Mouse (Mus musculus): ENCODE data around the gene Noa1.

Noa1 gene

GRCm38 (mm10) chr5:77309924-77310772 is at the start of gene Noa1, which contains the start of gene Polr2b:
Gene Noa1 (minus strand): TSS chr5:77310084.
Gene Polr2b (plus strand): TSS chr5:77310147.
- DNase-seq, result peak; percentile 99

GRCm38 (mm10) chr5:77358347-77358746 is 48.5 kb upstream of the Noa1 start:
- peak; percentile 67 for DNase-seq

GRCm38 (mm10) chr5:77357405-77358149 is 47.7 kb upstream of the Noa1 start:
- DNase-seq, result peak; percentile 80

GRCm38 (mm10) chr5:77355307-77356265 is 45.7 kb upstream of the Noa1 start:
- DNase-seq, result no peak

GRCm38 (mm10) chr5:77354361-77354787 is 44.5 kb upstream of the Noa1 start:
- peak; percentile 90 for DNase-seq

GRCm38 (mm10) chr5:77351691-77352090 is 41.8 kb upstream of the Noa1 start:
- DNase-seq, result no peak

- no peak for DNase-seq
These were observed 40.2 kb upstream of the Noa1 start for GRCm38 (mm10) chr5:77349971-77350658.

GRCm38 (mm10) chr5:77348901-77349300 is 39.0 kb upstream of the Noa1 start:
- no peak for DNase-seq

GRCm38 (mm10) chr5:77340033-77340432 is 30.1 kb upstream of the Noa1 start:
- DNase-seq, result no peak

- no peak for DNase-seq
These were observed 20.3 kb upstream of the Noa1 start for GRCm38 (mm10) chr5:77330154-77330553.

GRCm38 (mm10) chr5:77324936-77325335 is 15.1 kb upstream of the Noa1 start:
- DNase-seq, result no peak

GRCm38 (mm10) chr5:77314986-77315385 is 5.1 kb upstream of the Noa1 start:
- DNase-seq, result no peak

- no peak for DNase-seq
These were observed 4.3 kb upstream of the Noa1 start for GRCm38 (mm10) chr5:77314206-77314605.

GRCm38 (mm10) chr5:77309051-77309906 is 605 bp downstream of the Noa1 start:
- DNase-seq, result peak; percentile 24

- DNase-seq, result no peak
These were observed 1.9 kb downstream of the Noa1 start for GRCm38 (mm10) chr5:77307821-77308553.

GRCm38 (mm10) chr5:77301296-77301903 is 8.5 kb downstream of the Noa1 start:
- peak; percentile 7 for DNase-seq

- DNase-seq, result no peak
These were observed 10.4 kb downstream of the Noa1 start for GRCm38 (mm10) chr5:77299486-77299885.

GRCm38 (mm10) chr5:77292803-77293522 is 16.9 kb downstream of the Noa1 start:
- DNase-seq, result no peak

- DNase-seq, result no peak
These were observed 19.3 kb downstream of the Noa1 start for GRCm38 (mm10) chr5:77290606-77291005.
